Mouse (Mus musculus): ENCODE measurements around the gene Ms4a6b.
"Not testable (repeated sequence)": the region's sequence is repeated elsewhere in the genome, so short reads cannot be mapped to it uniquely, and the experiment has no call there.

The Ms4a6b gene

DNA sequence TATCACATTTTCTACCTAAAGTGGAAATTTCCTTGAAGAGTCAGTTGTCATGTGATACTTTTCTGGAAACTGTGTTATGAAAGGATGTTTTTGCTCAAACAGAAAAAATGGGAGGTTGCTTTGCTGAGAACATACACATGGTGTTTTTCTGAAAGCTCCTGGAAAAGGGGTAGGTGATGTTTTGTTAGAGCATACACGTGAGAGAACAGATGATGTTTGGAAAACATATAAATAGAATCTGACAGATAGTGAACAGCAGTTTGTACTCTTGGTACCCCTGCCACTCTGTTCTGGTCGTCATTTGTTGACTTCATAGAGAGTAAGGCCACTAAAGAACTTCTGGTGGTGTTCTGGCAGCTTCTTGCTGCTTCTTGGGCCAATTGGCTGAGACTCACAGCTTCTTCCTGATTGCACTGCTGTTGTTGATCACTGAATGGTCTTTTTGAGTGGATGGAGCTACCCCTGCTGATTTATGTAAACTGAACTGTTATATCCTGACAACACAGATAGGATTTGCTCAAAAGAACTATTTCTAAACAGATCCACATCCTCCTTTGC is 17.7 kb downstream of the Ms4a6b start:
- DNase-seq (ENCODE audit: low spot score): no peak

- DNase-seq (ENCODE audit: low spot score): no peak
Measured at GRCm38 (mm10) chr19:11536593-11536992, 20.3 kb downstream of the Ms4a6b start, which contains the start of gene Ms4a4d. Gene Ms4a4d, plus strand, starts transcription at chr19:11536801.

DNA sequence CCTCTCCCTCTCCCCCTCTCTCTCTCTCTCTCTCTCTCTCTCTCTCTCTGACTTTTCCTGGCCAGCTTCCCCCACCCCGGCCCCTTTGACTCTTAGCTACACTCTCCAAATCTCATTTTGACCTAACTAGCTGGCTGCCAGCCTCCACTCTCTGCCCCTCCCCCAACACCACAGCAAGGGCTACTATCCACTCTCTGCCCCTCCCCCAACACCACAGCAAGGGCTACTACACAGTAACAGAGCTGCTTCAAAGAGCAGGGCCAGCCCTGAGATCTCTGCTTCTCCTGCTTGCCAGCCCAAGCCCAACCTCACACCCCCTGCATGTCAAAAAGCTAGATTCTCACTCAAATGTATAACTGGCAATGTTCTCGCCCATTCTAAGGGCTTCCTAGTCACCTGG is 21.0 kb downstream of the Ms4a6b start:
- DNase-seq (ENCODE audit: low spot score): no peak

- not testable (repeated sequence) for DNase-seq (ENCODE audit: low spot score)
Measured at GRCm38 (mm10) chr19:11540166-11540821, 24.0 kb downstream of the Ms4a6b start.

- DNase-seq (ENCODE audit: low spot score): not testable (repeated sequence)
Measured at GRCm38 (mm10) chr19:11544383-11544782, 28.1 kb downstream of the Ms4a6b start.

- DNase-seq (ENCODE audit: low spot score): no peak
Measured at GRCm38 (mm10) chr19:11547911-11548310, 31.6 kb downstream of the Ms4a6b start.

GRCm38 (mm10) chr19:11554726-11555125 is 38.4 kb downstream of the Ms4a6b start:
- DNase-seq (ENCODE audit: low spot score): no peak

- DNase-seq (ENCODE audit: low spot score): not testable (repeated sequence)
Measured at GRCm38 (mm10) chr19:11559560-11559959, 43.2 kb downstream of the Ms4a6b start.

GRCm38 (mm10) chr19:11574965-11575364 is 58.7 kb downstream of the Ms4a6b start:
- DNase-seq (ENCODE audit: low spot score): no peak
